In the genomic region with DNA sequence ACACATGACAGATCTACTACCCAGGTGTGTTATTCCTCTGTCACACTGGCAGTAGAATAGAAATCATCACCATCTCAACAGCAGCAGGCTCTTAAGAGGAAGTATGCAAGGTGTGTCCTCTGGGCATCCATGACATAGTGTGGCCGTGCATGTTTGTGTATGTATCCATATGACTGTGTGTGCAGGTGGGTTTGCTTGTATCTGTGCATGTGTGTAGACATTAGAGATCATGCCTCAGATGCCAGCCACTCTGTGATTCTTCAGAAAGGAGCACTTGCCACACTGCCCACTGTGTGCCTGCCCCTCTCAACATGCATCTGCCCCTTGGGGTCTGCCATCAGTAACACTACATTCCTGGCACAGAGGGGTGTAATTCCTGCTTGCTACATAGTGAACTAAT, we compare ENCODE assay signal across 33 mouse cellular contexts.
"Had no signal": no experiment of that assay in that cellular context is flagged by ENCODE, and none has a peak within 500 bp of the region (broad histone marks: within the 10 kb centered on the region; RNA-seq: fewer than 3 reads in every experiment).

No protein-coding gene starts in this region.

- H3K27me3 ChIP-seq: intestine, embryonic 15.5 days had no signal

- H3K9ac ChIP-seq: heart, embryonic 12.5 days; heart, embryonic 13.5 days; heart, embryonic 15.5 days; hindbrain, embryonic 12.5 days; hindbrain, embryonic 13.5 days; hindbrain, embryonic 14.5 days; hindbrain, embryonic 15.5 days; intestine, embryonic 15.5 days; kidney, embryonic 15.5 days had no signal

- H3K9me3 ChIP-seq: heart, embryonic 12.5 days; heart, embryonic 13.5 days; heart, embryonic 15.5 days; hindbrain, embryonic 10.5 days; hindbrain, embryonic 12.5 days; hindbrain, embryonic 13.5 days; hindbrain, embryonic 15.5 days; intestine, embryonic 15.5 days; kidney, embryonic 15.5 days had no signal

- ATAC-seq: hindbrain, embryonic 16.5 days; hindbrain, postnatal 0 days; inflammation-experienced regulatory T-cells, adult 6 months; intestine, embryonic 15.5 days; intestine, embryonic 16.5 days; intestine, postnatal 0 days had no signal

- H3K4me1 ChIP-seq: intestine, embryonic 15.5 days had no signal

- H3K4me3 ChIP-seq: heart, embryonic 12.5 days; heart, embryonic 13.5 days; heart, embryonic 15.5 days; hindbrain, embryonic 10.5 days; hindbrain, embryonic 12.5 days; hindbrain, embryonic 13.5 days; hindbrain, embryonic 15.5 days; intestine, embryonic 15.5 days; kidney, embryonic 15.5 days; layer of hippocampus, adult 2 months had no signal

- H3K36me3 ChIP-seq: heart, embryonic 12.5 days; heart, embryonic 13.5 days; heart, embryonic 15.5 days; hindbrain, embryonic 10.5 days; hindbrain, embryonic 12.5 days; hindbrain, embryonic 13.5 days; hindbrain, embryonic 15.5 days; intestine, embryonic 15.5 days; kidney, embryonic 15.5 days had no signal

- DNase-seq: heart, postnatal 10 days; heart, postnatal 14 days; heart, postnatal 36 days; heart, postnatal 4 days; kidney, adult 11 months; kidney, adult 18-20 months; kidney, adult 2 months; kidney, adult 8-10 months; kidney, adult 9 months; kidney, postnatal 10 days; kidney, postnatal 14 days; kidney, postnatal 25 days; kidney, postnatal 36 days; kidney, postnatal 4 days; layer of hippocampus, adult 9-11 months; layer of hippocampus, postnatal 36 days had no signal

- H3K27ac ChIP-seq: heart, embryonic 13.5 days; heart, embryonic 15.5 days; hindbrain, embryonic 10.5 days; hindbrain, embryonic 12.5 days; hindbrain, embryonic 13.5 days; hindbrain, embryonic 14.5 days; hindbrain, embryonic 15.5 days; hindbrain, postnatal 0 days; intestine, embryonic 15.5 days; kidney, embryonic 15.5 days; kidney, postnatal 0 days; layer of hippocampus, adult 2 months had no signal

- H3K4me2 ChIP-seq: heart, embryonic 12.5 days; heart, embryonic 13.5 days; heart, embryonic 15.5 days; hindbrain, embryonic 12.5 days; hindbrain, embryonic 13.5 days; hindbrain, embryonic 14.5 days; hindbrain, embryonic 15.5 days; intestine, embryonic 15.5 days; kidney, embryonic 15.5 days had no signal
